Mouse (Mus musculus) ES-E14 (cell line): Measurements from ENCODE around the gene Hpn. TPM values are rescaled to one million over a fixed set of nuclear protein-coding genes. Genes with fewer than 3 reads are reported as not detected.

ENCODE experiments used
- DNase-seq: peaks from one replicate; pipeline ENCODE4 v3.0.0-alpha.2; 2013; ENCODE audit warnings: low read depth, low spot score
- H3K27ac ChIP-seq: 2 replicates; pipeline ENCODE4 v1.5.1; 2012; ENCODE audit warnings: low read depth, mild to moderate bottlenecking, low read length, moderate library complexity, mixed read lengths; ENCODE audit not compliant: poor library complexity, insufficient read depth, severe bottlenecking
- H3K36me3 ChIP-seq: 2 replicates; pipeline ENCODE4 v1.6.1; 2012; ENCODE audit warnings: mild to moderate bottlenecking, low read length, moderate library complexity, mixed read lengths; ENCODE audit not compliant: control insufficient read depth, poor library complexity, insufficient read depth, severe bottlenecking
- H3K4me1 ChIP-seq, 2 experiments: fragments of 150-350 bp in 1 of 2; sonication (generic) in 1 of 2; 2 replicates each; pipeline ENCODE4 v1.6.1; 2012; ENCODE audit warnings: low read length in 2 of 2, mild to moderate bottlenecking in 1 of 2, mixed read lengths in 1 of 2; ENCODE audit not compliant: control insufficient read depth in 2 of 2, insufficient read depth in 2 of 2, poor library complexity in 1 of 2
- H3K4me3 ChIP-seq, 2 experiments: fragments of 150-350 bp in 1 of 2; sonication (generic) in 1 of 2; 2 replicates each; pipeline ENCODE4 v1.5.1; 2012; ENCODE audit warnings: low read length in 2 of 2, low read depth in 1 of 2, mild to moderate bottlenecking in 1 of 2, mixed read lengths in 1 of 2; ENCODE audit not compliant: insufficient read depth in 1 of 2, poor library complexity in 1 of 2, severe bottlenecking in 1 of 2
- H3K9ac ChIP-seq: 2 replicates; pipeline ENCODE4 v1.6.1; 2012; ENCODE audit warnings: low read depth, mild to moderate bottlenecking, low read length, mixed read lengths; ENCODE audit not compliant: poor library complexity, insufficient read depth, severe bottlenecking
- H3K9me3 ChIP-seq: fragments of 150-350 bp; sonication (generic); 2 replicates; pipeline ENCODE4 v1.6.1; 2012; ENCODE audit warnings: low read depth, mild to moderate bottlenecking, low read length; ENCODE audit not compliant: control insufficient read depth, insufficient read depth
- CHD2 ChIP-seq: IDR thresholded peaks from 2 replicates; pipeline ENCODE4 v1.6.1; 2014; ENCODE audit warnings: mild to moderate bottlenecking, low read depth, low read length, inconsistent platforms
- HCFC1 ChIP-seq: IDR thresholded peaks from 2 replicates; pipeline ENCODE4 v1.6.1; 2012; ENCODE audit warnings: low read length, inconsistent platforms, borderline replicate concordance; ENCODE audit not compliant: insufficient read depth
- MAFK ChIP-seq: IDR thresholded peaks from 2 replicates; pipeline ENCODE4 v1.6.1; 2014; ENCODE audit warnings: mild to moderate bottlenecking, low read depth, low read length, inconsistent platforms; ENCODE audit not compliant: insufficient read depth
- ZC3H11A ChIP-seq: IDR thresholded peaks from 2 replicates; pipeline ENCODE4 v1.6.1; 2012; ENCODE audit warnings: low read depth, mild to moderate bottlenecking, inconsistent platforms, low read length, borderline replicate concordance
- ZNF384 ChIP-seq: IDR thresholded peaks from 2 replicates; pipeline ENCODE4 v1.6.1; 2012; ENCODE audit warnings: low read depth, low read length, inconsistent platforms
- in situ Hi-C, 2 experiments: fragments of 600-800 bp; cut with MboI; formaldehyde crosslinking; loops; one replicate each; pipeline ENCODE4 v1.15.1; 2025; ENCODE audit warnings: low sequenced_read_pairs in 2 of 2, inconsistent platforms in 1 of 2; ENCODE audit not compliant: unreplicated experiment in 2 of 2
- total RNA-seq: library from RNA; depleted of rRNA; stranded (reverse); fragments of 300-350 nt; gene quantifications from 2 replicates; pipeline ENCODE4 v1.2.3, GENCODE M21; 2012

The Hpn gene
- total RNA-seq, 1 experiment: 14.5 TPM

- Histone ChIP-seq H3K27ac (no peak overlapping the region), H3K4me3 (no peak overlapping the region), H3K9me3 (no peaks in the 10 kb centered on the region), H3K36me3 (no peaks in the 10 kb centered on the region), H3K4me1 (peaks cover 0 to 3% of the 10 kb centered on the region in 2 experiments; a peak in 1 of 4 replicates), H3K9ac (no peak overlapping the region)
- in situ Hi-C loops: no loop called here
- no peak for DNase-seq
- TF ChIP-seq CHD2: no peak
- TF ChIP-seq ZNF384: no peak
- no peak for TF ChIP-seq ZC3H11A
- no peak for TF ChIP-seq MAFK
- no peak for TF ChIP-seq HCFC1
Observed at GRCm38 (mm10) chr7:31107781-31108180, 7.3 kb downstream of the Hpn start.

GRCm38 (mm10) chr7:31106166-31106565 lies 8.9 kb downstream of the Hpn start:
- H3K9ac ChIP-seq: no peak overlapping the region
- in situ Hi-C loops: no loop called here
- H3K27ac ChIP-seq: no peak overlapping the region
- H3K4me3 ChIP-seq: no peak overlapping the region
- TF ChIP-seq ZC3H11A (no peak), ZNF384 (no peak), MAFK (no peak)
- H3K36me3 ChIP-seq: no peaks in the 10 kb centered on the region
- no peak for DNase-seq
- H3K9me3 ChIP-seq: no peaks in the 10 kb centered on the region
- H3K4me1 ChIP-seq: peaks cover 0 to 3% of the 10 kb centered on the region in 2 experiments; a peak in 1 of 4 replicates

- H3K4me3 ChIP-seq: no peak overlapping the region
- TF ChIP-seq ZC3H11A (no peak), ZNF384 (no peak), HCFC1 (no peak)
- no peaks in the 10 kb centered on the region for H3K36me3 ChIP-seq
- no peaks in the 10 kb centered on the region for H3K9me3 ChIP-seq
- DNase-seq: no peak
- H3K27ac ChIP-seq: no peak overlapping the region
- no peak overlapping the region for H3K9ac ChIP-seq
- in situ Hi-C loops: no loop called here
- peaks cover 0 to 3% of the 10 kb centered on the region in 2 experiments; a peak in 1 of 4 replicates for H3K4me1 ChIP-seq
Observed at GRCm38 (mm10) chr7:31105061-31105768, 9.9 kb downstream of the Hpn start.

GRCm38 (mm10) chr7:31100786-31101185 lies 14.3 kb downstream of the Hpn start:
- DNase-seq: no peak
- in situ Hi-C loops: no loop called here
- H3K9ac ChIP-seq: no peak overlapping the region
- peaks cover 0 to 5% of the 10 kb centered on the region in 2 experiments; a peak in 2 of 4 replicates for H3K4me1 ChIP-seq
- no peaks in the 10 kb centered on the region for H3K36me3 ChIP-seq
- H3K9me3 ChIP-seq: no peaks in the 10 kb centered on the region
- TF ChIP-seq MAFK (no peak), HCFC1 (no peak), ZNF384 (no peak), ZC3H11A (no peak), CHD2 (no peak)
- H3K27ac ChIP-seq: no peak overlapping the region
- H3K4me3 ChIP-seq: no peak overlapping the region

GRCm38 (mm10) chr7:31099612-31099982 lies 15.5 kb downstream of the Hpn start:
- no peak for TF ChIP-seq MAFK
- TF ChIP-seq HCFC1: no peak
- no peak for TF ChIP-seq CHD2
- no peak for TF ChIP-seq ZNF384
- TF ChIP-seq ZC3H11A: no peak
- no peak for DNase-seq
- in situ Hi-C loops: no loop called here
- H3K9ac ChIP-seq: no peak overlapping the region
- H3K4me3 ChIP-seq: no peak overlapping the region
- H3K27ac ChIP-seq: no peak overlapping the region
- no peaks in the 10 kb centered on the region for H3K9me3 ChIP-seq
- H3K4me1 ChIP-seq: peaks cover 0 to 5% of the 10 kb centered on the region in 2 experiments; a peak in 2 of 4 replicates
- H3K36me3 ChIP-seq: no peaks in the 10 kb centered on the region
